Mouse (Mus musculus): ENCODE results near the gene Tysnd1. TPM values are rescaled to one million over a fixed set of nuclear protein-coding genes. Genes with fewer than 3 reads are reported as not detected.

The Tysnd1 gene
- polyA plus RNA-seq, 1 experiment from 2014 or later = 48.0 TPM

DNA sequence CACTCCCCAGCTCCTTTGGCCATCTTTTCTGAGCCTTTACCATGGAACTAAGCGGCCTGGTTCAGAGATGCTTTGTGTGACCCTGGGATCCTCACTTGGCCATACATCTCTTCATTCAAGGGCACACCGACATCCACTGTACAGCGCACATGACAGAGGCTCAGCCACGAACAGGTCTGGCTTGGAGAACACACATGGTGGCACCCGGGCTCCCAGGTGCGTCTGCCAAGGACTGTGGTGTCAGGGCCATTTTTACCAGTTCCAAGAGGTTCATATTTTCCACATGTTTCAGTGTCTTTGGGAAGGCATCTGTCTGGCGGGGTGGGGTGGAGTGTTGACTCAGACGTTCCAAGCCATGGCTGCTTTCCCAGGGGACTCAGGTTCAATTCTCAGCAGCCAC lies 47.0 kb downstream of the Tysnd1 start:
- H3K4me3 ChIP-seq = no peak overlapping the region
- no peaks in the 10 kb centered on the region for H3K4me1 ChIP-seq
- no peak overlapping the region for H3K9ac ChIP-seq
- no peak overlapping the region for H3K27ac ChIP-seq
- peaks cover 98% of the 10 kb centered on the region for H3K36me3 ChIP-seq
- H3K4me2 ChIP-seq (replicated peaks) = no peak overlapping the region
- WGBS = 95% methylated on average over 8 of the region's 8 CpGs
- no peak for ATAC-seq (ENCODE audit: insufficient number of reproducible peaks, insufficient read depth, low FRiP score, low TSS enrichment)
- no peaks in the 10 kb centered on the region for H3K27me3 ChIP-seq
- H3K9me3 ChIP-seq = no peaks in the 10 kb centered on the region

DNA sequence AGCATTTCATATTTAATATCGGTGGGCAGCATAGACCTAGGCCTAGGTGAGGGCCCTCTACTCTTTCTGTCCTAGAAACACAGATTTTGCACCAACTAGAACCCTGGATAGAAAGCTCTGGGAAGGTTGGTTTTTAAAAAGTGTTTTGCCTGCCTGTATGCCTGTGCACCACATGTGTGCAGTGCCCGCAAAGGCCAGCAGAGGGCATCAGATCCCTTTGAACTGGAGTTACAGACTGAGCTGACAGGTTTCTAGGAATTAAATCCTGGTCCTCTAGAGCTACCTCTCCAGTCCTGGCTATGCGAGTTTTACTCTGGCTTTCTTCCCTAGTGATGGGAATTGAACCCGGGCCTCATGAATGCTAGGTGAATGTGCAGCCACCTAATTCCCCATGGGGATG lies 49.8 kb downstream of the Tysnd1 start:
- no peaks in the 10 kb centered on the region for H3K9me3 ChIP-seq
- H3K27me3 ChIP-seq = no peaks in the 10 kb centered on the region
- ATAC-seq (ENCODE audit: insufficient number of reproducible peaks, insufficient read depth, low FRiP score, low TSS enrichment) = no peak
- no peaks in the 10 kb centered on the region for H3K4me1 ChIP-seq
- no peak overlapping the region for H3K9ac ChIP-seq
- peaks cover 96% of the 10 kb centered on the region for H3K36me3 ChIP-seq
- no peak overlapping the region for H3K27ac ChIP-seq
- H3K4me2 ChIP-seq (replicated peaks) = no peak overlapping the region
- H3K4me3 ChIP-seq = no peak overlapping the region
- WGBS = 85% methylated on average over 4 of the region's 4 CpGs

DNA sequence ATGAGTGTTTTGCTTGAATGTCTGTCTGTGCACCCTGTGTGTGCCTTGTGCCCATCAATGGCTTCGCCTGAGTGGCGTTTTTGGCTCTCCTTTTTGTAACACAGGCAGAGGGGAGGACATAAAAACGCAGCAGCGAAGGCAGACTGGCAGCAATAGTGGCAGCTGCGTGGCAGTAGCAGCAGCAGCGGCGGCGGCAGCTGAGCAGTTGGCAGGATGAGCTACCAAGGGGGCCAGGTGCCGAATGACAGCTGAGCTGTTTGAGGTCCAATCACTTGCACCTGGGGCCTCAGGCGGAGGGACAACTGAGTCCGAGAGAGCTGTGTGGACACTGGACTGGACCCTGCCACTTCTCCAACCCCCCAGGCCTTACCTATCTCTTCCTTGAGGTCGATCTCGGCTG lies 52.0 kb downstream of the Tysnd1 start:
- H3K4me2 ChIP-seq (replicated peaks) = no peak overlapping the region
- no peak for ATAC-seq (ENCODE audit: insufficient number of reproducible peaks, insufficient read depth, low FRiP score, low TSS enrichment)
- H3K36me3 ChIP-seq = peaks cover 96% of the 10 kb centered on the region
- H3K27ac ChIP-seq = no peak overlapping the region
- H3K9ac ChIP-seq = no peak overlapping the region
- no peak overlapping the region for H3K4me3 ChIP-seq
- H3K9me3 ChIP-seq = no peaks in the 10 kb centered on the region
- H3K27me3 ChIP-seq = no peaks in the 10 kb centered on the region
- no peaks in the 10 kb centered on the region for H3K4me1 ChIP-seq
- 92% methylated on average over 13 of the region's 13 CpGs for WGBS

DNA sequence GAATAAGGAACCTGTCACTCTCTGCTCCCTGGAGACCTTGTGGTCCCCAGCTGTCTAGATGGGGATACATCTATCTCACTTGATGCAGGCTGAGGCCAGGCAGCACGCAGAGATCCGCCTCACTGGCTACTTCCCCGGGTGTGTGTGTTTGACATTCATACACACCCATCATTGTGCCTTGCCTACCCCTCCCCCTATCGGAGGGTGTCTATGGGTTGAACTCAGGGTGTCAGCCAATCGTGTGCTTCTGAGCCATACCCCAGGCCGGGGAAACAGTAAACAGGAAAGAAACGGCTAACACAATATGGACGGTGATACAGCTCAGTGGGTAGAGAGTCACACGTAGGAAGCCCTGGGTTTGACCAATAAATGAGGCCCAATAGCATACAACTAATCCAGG lies 54.7 kb downstream of the Tysnd1 start:
- Histone ChIP-seq H3K27me3 (no peaks in the 10 kb centered on the region), H3K4me2 (replicated peaks) (no peak overlapping the region), H3K4me1 (no peaks in the 10 kb centered on the region), H3K9me3 (no peaks in the 10 kb centered on the region), H3K4me3 (no peak overlapping the region), H3K36me3 (peaks cover 94% of the 10 kb centered on the region), H3K9ac (no peak overlapping the region), H3K27ac (no peak overlapping the region)
- WGBS = 89% methylated on average over 9 of the region's 9 CpGs
- ATAC-seq (ENCODE audit: insufficient number of reproducible peaks, insufficient read depth, low FRiP score, low TSS enrichment) = no peak

DNA sequence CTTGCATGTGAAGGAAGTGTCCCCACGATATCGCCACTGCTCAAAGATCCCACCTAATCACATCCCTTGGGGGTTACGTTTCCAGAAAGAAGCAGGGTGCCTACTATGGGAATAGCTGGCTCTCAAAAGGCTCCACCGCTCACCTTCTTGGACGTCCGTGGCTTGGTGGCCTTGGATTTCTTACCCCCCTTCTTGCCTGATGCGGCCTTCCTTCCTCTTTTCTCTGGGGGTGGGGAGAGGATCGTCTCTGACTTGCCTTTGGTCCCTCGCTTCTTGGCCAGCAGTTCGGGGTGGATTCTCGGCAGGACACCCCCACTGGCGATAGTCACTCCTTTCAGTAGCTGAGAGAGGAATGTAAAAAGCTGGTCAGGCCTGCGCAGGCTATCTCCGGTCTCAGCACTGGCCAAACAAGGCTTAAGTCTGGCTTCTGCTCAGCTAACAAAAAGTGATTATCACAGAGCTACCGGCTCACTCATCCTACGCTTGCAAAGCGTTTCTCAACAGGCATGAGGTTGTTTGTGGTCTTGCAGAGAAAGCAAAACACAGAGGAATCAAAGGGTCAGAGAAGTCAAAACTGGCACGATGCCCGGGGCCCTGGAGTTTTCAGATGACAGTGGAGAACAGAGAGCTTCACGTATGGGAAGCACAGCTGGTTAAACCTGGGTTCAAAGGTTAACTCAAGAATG lies 56.4 kb downstream of the Tysnd1 start:
- no peak for ATAC-seq (ENCODE audit: insufficient number of reproducible peaks, insufficient read depth, low FRiP score, low TSS enrichment)
- Histone ChIP-seq H3K9me3 (no peaks in the 10 kb centered on the region), H3K27ac (no peak overlapping the region), H3K4me1 (no peaks in the 10 kb centered on the region), H3K9ac (no peak overlapping the region), H3K27me3 (no peaks in the 10 kb centered on the region), H3K36me3 (peaks cover 92% of the 10 kb centered on the region), H3K4me2 (replicated peaks) (no peak overlapping the region), H3K4me3 (no peak overlapping the region)
- WGBS = 80% methylated on average over 20 of the region's 20 CpGs

Other genes starting within 250 kb of the Tysnd1 start
- gene Eif4ebp2, start 242.9 kb upstream of the Tysnd1 start, polyA plus RNA-seq (2016; fragmentation: Nextera tagmentation; extraction: Ambion mirVana) = 60.4 and 64.9 TPM in 2 replicates
- gene Lrrc20, start 219.7 kb upstream of the Tysnd1 start, polyA plus RNA-seq (2016; fragmentation: Nextera tagmentation; extraction: Ambion mirVana) = 10.9 and 12.7 TPM in 2 replicates
- not detected in 2 replicates for gene Npffr1, start 100.0 kb upstream of the Tysnd1 start, polyA plus RNA-seq (2016; fragmentation: Nextera tagmentation; extraction: Ambion mirVana)
- 215 and 221 TPM in 2 replicates for gene Ppa1, start 47.0 kb upstream of the Tysnd1 start, polyA plus RNA-seq (2016; fragmentation: Nextera tagmentation; extraction: Ambion mirVana)
- 253 and 257 TPM in 2 replicates for gene Sar1a, start 15.2 kb upstream of the Tysnd1 start, polyA plus RNA-seq (2016; fragmentation: Nextera tagmentation; extraction: Ambion mirVana)
- gene Aifm2, start 19.7 kb downstream of the Tysnd1 start, polyA plus RNA-seq (2016; fragmentation: Nextera tagmentation; extraction: Ambion mirVana) = 13.4 and 14.8 TPM in 2 replicates
- 383 and 385 TPM in 2 replicates for gene H2afy2, start 88.6 kb downstream of the Tysnd1 start, polyA plus RNA-seq (2016; fragmentation: Nextera tagmentation; extraction: Ambion mirVana)